Mouse (Mus musculus): ENCODE measurements at regions not wholly inside any gene's neighbourhood (a gene's known extent, or its start where the extent isn't known, plus 50 kb on each side); places are given as distances from the start of the nearest gene placed in this dataset.

- no peaks in the 10 kb centered on the region for H3K9me3 ChIP-seq (replicated peaks)
These were observed 261.6 kb upstream of the Id4 start for GRCm38 (mm10) chr13:47999399-47999798.

GRCm38 (mm10) chr13:48003126-48003525, 257.9 kb upstream of the Id4 start:
- Histone ChIP-seq H3K9ac (no peak overlapping the region), H3K9me3 (replicated peaks) (no peaks in the 10 kb centered on the region), H3K27me3 (no peaks in the 10 kb centered on the region), H3K4me2 (no peak overlapping the region), H3K4me3 (replicated peaks) (no peak overlapping the region), H3K27ac (replicated peaks) (no peak overlapping the region), H3K4me1 (replicated peaks) (no peaks in the 10 kb centered on the region), H3K36me3 (replicated peaks) (no peaks in the 10 kb centered on the region)
- ATAC-seq (ENCODE audit: insufficient read depth), result no peak
- 66% methylated on average over 4 of the region's 4 CpGs for whole genome bisulfite sequencing (ENCODE audit: insufficient replicate concordance)

More at GRCm38 (mm10) chr13:47999399-47999798, 261.6 kb upstream of the Id4 start:
- ATAC-seq (ENCODE audit: insufficient read depth), result no peak
- Histone ChIP-seq H3K4me3 (replicated peaks) (no peak overlapping the region), H3K4me1 (replicated peaks) (no peaks in the 10 kb centered on the region), H3K4me2 (no peak overlapping the region), H3K9ac (no peak overlapping the region), H3K36me3 (replicated peaks) (no peaks in the 10 kb centered on the region), H3K27me3 (no peaks in the 10 kb centered on the region), H3K27ac (replicated peaks) (no peak overlapping the region)
- WGBS (ENCODE audit: insufficient replicate concordance), result 52% methylated on average over 4 of the region's 4 CpGs

- Histone ChIP-seq H3K4me3 (replicated peaks) (no peak overlapping the region), H3K9ac (no peak overlapping the region), H3K27ac (replicated peaks) (no peak overlapping the region), H3K4me2 (no peak overlapping the region), H3K9me3 (replicated peaks) (no peaks in the 10 kb centered on the region), H3K27me3 (no peaks in the 10 kb centered on the region), H3K36me3 (replicated peaks) (no peaks in the 10 kb centered on the region), H3K4me1 (replicated peaks) (no peaks in the 10 kb centered on the region)
- no peak for ATAC-seq (ENCODE audit: insufficient read depth)
- 66% methylated on average over 7 of the region's 7 CpGs for WGBS (ENCODE audit: insufficient replicate concordance)
These were observed 247.7 kb upstream of the Id4 start for GRCm38 (mm10) chr13:48013336-48013750.

- H3K27me3 ChIP-seq, result no peaks in the 10 kb centered on the region
- H3K4me1 ChIP-seq (replicated peaks), result no peaks in the 10 kb centered on the region
- H3K9ac ChIP-seq, result no peak overlapping the region
- 62% methylated on average over 4 of the region's 4 CpGs for WGBS (ENCODE audit: insufficient replicate concordance)
- H3K27ac ChIP-seq (replicated peaks), result no peak overlapping the region
- no peaks in the 10 kb centered on the region for H3K9me3 ChIP-seq (replicated peaks)
- ATAC-seq (ENCODE audit: insufficient read depth), result no peak
- H3K4me2 ChIP-seq, result no peak overlapping the region
- H3K4me3 ChIP-seq (replicated peaks), result no peak overlapping the region
- H3K36me3 ChIP-seq (replicated peaks), result no peaks in the 10 kb centered on the region
These were observed 245.7 kb upstream of the Id4 start for GRCm38 (mm10) chr13:48015296-48015695.

- Histone ChIP-seq H3K4me3 (replicated peaks) (no peak overlapping the region), H3K9me3 (replicated peaks) (no peaks in the 10 kb centered on the region), H3K4me2 (no peak overlapping the region), H3K36me3 (replicated peaks) (no peaks in the 10 kb centered on the region), H3K27ac (replicated peaks) (no peak overlapping the region), H3K9ac (no peak overlapping the region), H3K4me1 (replicated peaks) (no peaks in the 10 kb centered on the region), H3K27me3 (no peaks in the 10 kb centered on the region)
- no peak for ATAC-seq (ENCODE audit: insufficient read depth)
- WGBS (ENCODE audit: insufficient replicate concordance), result 66% methylated on average over 3 of the region's 3 CpGs
These were observed 245.0 kb upstream of the Id4 start for GRCm38 (mm10) chr13:48016051-48016450.

- Histone ChIP-seq H3K36me3 (replicated peaks) (no peaks in the 10 kb centered on the region), H3K27me3 (no peaks in the 10 kb centered on the region), H3K4me2 (no peak overlapping the region), H3K4me3 (replicated peaks) (no peak overlapping the region), H3K9ac (no peak overlapping the region), H3K4me1 (replicated peaks) (no peaks in the 10 kb centered on the region), H3K9me3 (replicated peaks) (no peaks in the 10 kb centered on the region), H3K27ac (replicated peaks) (no peak overlapping the region)
- WGBS (ENCODE audit: insufficient replicate concordance), result 67% methylated on average over 6 of the region's 6 CpGs
- ATAC-seq (ENCODE audit: insufficient read depth), result no peak
These were observed 244.4 kb upstream of the Id4 start for GRCm38 (mm10) chr13:48016606-48017005.

GRCm38 (mm10) chr13:48017649-48018048, 243.4 kb upstream of the Id4 start:
- no peaks in the 10 kb centered on the region for H3K27me3 ChIP-seq
- H3K4me3 ChIP-seq (replicated peaks), result no peak overlapping the region
- no peak overlapping the region for H3K9ac ChIP-seq
- no peaks in the 10 kb centered on the region for H3K4me1 ChIP-seq (replicated peaks)
- no peak overlapping the region for H3K4me2 ChIP-seq
- ATAC-seq (ENCODE audit: insufficient read depth), result no peak
- H3K36me3 ChIP-seq (replicated peaks), result no peaks in the 10 kb centered on the region
- 64% methylated on average over 8 of the region's 8 CpGs for WGBS (ENCODE audit: insufficient replicate concordance)
- H3K9me3 ChIP-seq (replicated peaks), result no peaks in the 10 kb centered on the region
- H3K27ac ChIP-seq (replicated peaks), result no peak overlapping the region

GRCm38 (mm10) chr13:48018606-48019005, 242.4 kb upstream of the Id4 start:
- Histone ChIP-seq H3K4me2 (no peak overlapping the region), H3K4me1 (replicated peaks) (no peaks in the 10 kb centered on the region), H3K27me3 (no peaks in the 10 kb centered on the region), H3K36me3 (replicated peaks) (no peaks in the 10 kb centered on the region), H3K9ac (no peak overlapping the region), H3K4me3 (replicated peaks) (no peak overlapping the region), H3K9me3 (replicated peaks) (no peaks in the 10 kb centered on the region), H3K27ac (replicated peaks) (no peak overlapping the region)
- 50% methylated on average over 5 of the region's 5 CpGs for WGBS (ENCODE audit: insufficient replicate concordance)
- no peak for ATAC-seq (ENCODE audit: insufficient read depth)

- no peak overlapping the region for H3K27ac ChIP-seq (replicated peaks)
- no peaks in the 10 kb centered on the region for H3K27me3 ChIP-seq
- no peak overlapping the region for H3K4me3 ChIP-seq (replicated peaks)
- ATAC-seq (ENCODE audit: insufficient read depth), result no peak
- no peaks in the 10 kb centered on the region for H3K36me3 ChIP-seq (replicated peaks)
- no peak overlapping the region for H3K9ac ChIP-seq
- no peaks in the 10 kb centered on the region for H3K9me3 ChIP-seq (replicated peaks)
- H3K4me2 ChIP-seq, result no peak overlapping the region
- no peaks in the 10 kb centered on the region for H3K4me1 ChIP-seq (replicated peaks)
- 62% methylated on average over 7 of the region's 7 CpGs for WGBS (ENCODE audit: insufficient replicate concordance)
These were observed 237.9 kb upstream of the Id4 start for GRCm38 (mm10) chr13:48022958-48023615.

- no peak overlapping the region for H3K9ac ChIP-seq
- no peak for ATAC-seq (ENCODE audit: insufficient read depth)
- H3K27me3 ChIP-seq, result no peaks in the 10 kb centered on the region
- H3K4me1 ChIP-seq (replicated peaks), result no peaks in the 10 kb centered on the region
- no peaks in the 10 kb centered on the region for H3K9me3 ChIP-seq (replicated peaks)
- no peak overlapping the region for H3K4me3 ChIP-seq (replicated peaks)
- H3K27ac ChIP-seq (replicated peaks), result no peak overlapping the region
- no peak overlapping the region for H3K4me2 ChIP-seq
- WGBS (ENCODE audit: insufficient replicate concordance), result 55% methylated on average over 7 of the region's 7 CpGs
- H3K36me3 ChIP-seq (replicated peaks), result no peaks in the 10 kb centered on the region
These were observed 233.1 kb upstream of the Id4 start for GRCm38 (mm10) chr13:48027775-48028489.

GRCm38 (mm10) chr13:48031491-48031890, 229.5 kb upstream of the Id4 start:
- 64% methylated on average over 8 of the region's 8 CpGs for WGBS (ENCODE audit: insufficient replicate concordance)
- H3K4me3 ChIP-seq (replicated peaks), result no peak overlapping the region
- no peak for ATAC-seq (ENCODE audit: insufficient read depth)

More at GRCm38 (mm10) chr13:48031491-48031890, 229.5 kb upstream of the Id4 start:
- no peak overlapping the region for H3K4me2 ChIP-seq
- H3K4me1 ChIP-seq (replicated peaks), result no peaks in the 10 kb centered on the region
- H3K27me3 ChIP-seq, result no peaks in the 10 kb centered on the region
- no peak overlapping the region for H3K9ac ChIP-seq
- H3K36me3 ChIP-seq (replicated peaks), result no peaks in the 10 kb centered on the region
- H3K27ac ChIP-seq (replicated peaks), result no peak overlapping the region
- no peaks in the 10 kb centered on the region for H3K9me3 ChIP-seq (replicated peaks)

Data from liver, embryonic 15.5 days (tissue).